Mouse (Mus musculus): Measurements from ENCODE around the gene Gpm6b. TPM values are rescaled to one million over a fixed set of nuclear protein-coding genes. Genes with fewer than 3 reads are reported as not detected.
A peak's percentile ranks its signal among the peaks of the same experiment; 100 is the strongest.

Gene Gpm6b
- total RNA-seq (2015; ENCODE audit: low replicate concordance), result 0.84 TPM in 1 of 2 replicates, not detected in the other
- 0.26 TPM in 1 of 2 replicates, not detected in the other for total RNA-seq (2017; ENCODE audit: low replicate concordance)

DNA sequence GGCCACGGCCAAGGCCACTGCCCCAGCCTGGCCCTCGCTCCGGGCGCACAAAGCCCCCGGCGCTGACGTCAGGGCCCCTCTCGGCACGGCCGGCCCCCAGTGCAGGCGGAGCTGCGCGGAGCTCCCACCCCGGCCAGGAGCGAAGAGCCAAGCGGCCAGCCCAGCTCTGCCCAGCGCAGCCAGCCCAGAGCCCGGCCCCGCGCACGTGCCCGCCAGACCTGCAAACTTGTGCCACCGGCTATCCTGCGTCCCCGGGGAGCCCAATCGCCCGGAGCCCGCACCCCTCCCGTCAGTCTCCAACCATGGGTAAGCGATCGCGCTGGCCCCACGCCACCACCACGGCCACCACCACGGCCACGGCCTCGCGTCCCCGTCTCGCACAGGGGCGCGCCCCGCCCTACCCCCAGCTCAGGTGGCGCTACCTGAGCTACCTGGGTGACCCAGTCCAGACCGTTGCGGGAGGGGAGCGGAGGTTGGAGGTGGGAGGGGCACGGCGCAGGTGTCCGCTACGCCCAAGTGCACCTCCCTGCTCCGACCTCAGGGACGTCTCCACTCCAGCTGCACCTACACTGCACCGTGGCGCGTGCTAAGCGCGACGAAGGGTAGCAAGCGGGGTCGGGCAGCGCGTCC is at the start of gene Gpm6b:
Gpm6b (plus strand) TSS at position 81 of the 630 bp plus-strand sequence.
- ATAC-seq (replicated peaks; ENCODE audit: low FRiP score, poor library complexity, severe bottlenecking), result no peak

- peak; percentile 76 for ATAC-seq (replicated peaks; ENCODE audit: low FRiP score, poor library complexity, severe bottlenecking)
These were observed 42.4 kb upstream of the Gpm6b start for GRCm38 (mm10) chrX:166196327-166196726.

DNA sequence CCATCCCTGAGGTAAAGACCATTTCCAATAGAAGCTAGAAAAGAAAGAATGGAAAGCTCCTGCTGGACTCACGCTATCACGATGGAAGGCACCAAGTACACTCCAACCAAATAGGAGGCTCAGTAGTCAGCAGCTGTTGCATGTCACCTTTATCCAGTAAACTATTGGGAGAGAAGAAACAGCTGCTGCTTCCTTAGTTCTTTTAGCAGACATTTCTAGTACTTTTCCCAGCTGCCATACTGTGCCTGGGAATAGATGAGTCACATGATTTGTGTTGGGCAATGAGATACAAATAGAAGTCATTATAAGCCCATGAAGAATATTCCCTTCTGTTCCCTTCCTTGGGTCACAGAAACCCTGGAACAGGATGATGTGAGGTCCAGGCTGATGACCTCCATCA is 40.4 kb upstream of the Gpm6b start:
- ATAC-seq (replicated peaks; ENCODE audit: low FRiP score, poor library complexity, severe bottlenecking), result no peak

DNA sequence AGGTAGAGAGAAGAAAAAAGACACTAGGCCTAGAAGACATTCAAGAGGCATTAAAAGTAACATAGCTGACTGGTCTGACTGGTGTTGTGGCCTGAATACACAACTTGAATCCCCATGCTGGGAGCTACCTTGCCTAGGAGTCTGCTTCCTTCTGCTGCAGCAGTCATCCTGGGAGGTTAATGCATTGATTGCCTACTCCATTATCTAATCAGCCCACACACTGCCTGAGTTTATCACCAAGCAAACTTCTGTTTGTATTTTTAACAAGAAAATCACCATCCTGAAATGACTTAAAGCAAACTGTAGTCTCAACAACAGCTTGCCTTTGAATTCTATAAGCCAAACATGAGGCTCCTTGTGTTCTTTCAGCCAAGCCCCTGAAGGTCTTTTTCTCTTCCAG is 38.9 kb upstream of the Gpm6b start:
- no peak for ATAC-seq (replicated peaks; ENCODE audit: low FRiP score, poor library complexity, severe bottlenecking)

- no peak for ATAC-seq (replicated peaks; ENCODE audit: low FRiP score, poor library complexity, severe bottlenecking)
These were observed 24.1 kb upstream of the Gpm6b start for GRCm38 (mm10) chrX:166214576-166214975.

- ATAC-seq (replicated peaks; ENCODE audit: low FRiP score, poor library complexity, severe bottlenecking), result no peak
These were observed 22.5 kb upstream of the Gpm6b start for GRCm38 (mm10) chrX:166216248-166216647.

GRCm38 (mm10) chrX:166216720-166217119 is 22.0 kb upstream of the Gpm6b start:
- no peak for ATAC-seq (replicated peaks; ENCODE audit: low FRiP score, poor library complexity, severe bottlenecking)

GRCm38 (mm10) chrX:166219331-166219730 is 19.4 kb upstream of the Gpm6b start:
- ATAC-seq (replicated peaks; ENCODE audit: low FRiP score, poor library complexity, severe bottlenecking), result no peak

DNA sequence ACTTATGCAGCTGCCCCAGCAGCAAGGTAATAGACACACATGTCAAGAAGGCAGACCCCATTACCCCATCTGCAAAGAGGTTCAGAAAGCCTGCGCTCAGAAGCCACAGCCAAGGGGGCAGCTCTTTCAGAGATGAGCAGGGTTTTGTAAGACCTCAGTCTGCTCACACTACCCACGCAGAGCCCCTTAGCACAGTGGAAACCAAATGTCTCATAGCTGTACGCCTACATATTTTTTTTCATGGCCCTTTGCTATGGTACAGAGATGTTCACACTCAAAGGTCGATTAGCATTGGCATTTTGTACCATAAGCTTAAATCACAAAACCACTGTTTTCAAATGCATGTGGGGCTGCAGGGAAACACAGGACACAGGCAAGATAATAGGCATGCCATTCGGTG is 11.9 kb upstream of the Gpm6b start:
- no peak for ATAC-seq (replicated peaks; ENCODE audit: low FRiP score, poor library complexity, severe bottlenecking)

DNA sequence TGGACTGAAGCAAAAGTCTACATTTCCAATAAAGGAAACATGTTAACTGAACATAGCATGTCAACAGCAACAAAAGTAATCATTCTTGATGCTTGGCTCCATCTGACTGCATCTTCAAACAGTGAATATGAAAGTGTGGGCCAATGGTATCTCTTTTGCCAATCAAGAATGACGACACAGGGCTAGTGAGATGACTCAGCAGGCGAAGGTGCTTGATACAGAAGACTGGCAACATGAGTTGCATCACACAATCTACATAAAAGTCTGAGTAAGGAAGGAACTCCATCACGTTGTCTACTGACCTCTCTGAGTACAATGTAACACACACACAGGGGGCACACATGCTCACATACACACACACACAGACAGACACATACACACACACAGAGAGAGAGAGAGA is 9.0 kb upstream of the Gpm6b start:
- no peak for ATAC-seq (replicated peaks; ENCODE audit: low FRiP score, poor library complexity, severe bottlenecking)

DNA sequence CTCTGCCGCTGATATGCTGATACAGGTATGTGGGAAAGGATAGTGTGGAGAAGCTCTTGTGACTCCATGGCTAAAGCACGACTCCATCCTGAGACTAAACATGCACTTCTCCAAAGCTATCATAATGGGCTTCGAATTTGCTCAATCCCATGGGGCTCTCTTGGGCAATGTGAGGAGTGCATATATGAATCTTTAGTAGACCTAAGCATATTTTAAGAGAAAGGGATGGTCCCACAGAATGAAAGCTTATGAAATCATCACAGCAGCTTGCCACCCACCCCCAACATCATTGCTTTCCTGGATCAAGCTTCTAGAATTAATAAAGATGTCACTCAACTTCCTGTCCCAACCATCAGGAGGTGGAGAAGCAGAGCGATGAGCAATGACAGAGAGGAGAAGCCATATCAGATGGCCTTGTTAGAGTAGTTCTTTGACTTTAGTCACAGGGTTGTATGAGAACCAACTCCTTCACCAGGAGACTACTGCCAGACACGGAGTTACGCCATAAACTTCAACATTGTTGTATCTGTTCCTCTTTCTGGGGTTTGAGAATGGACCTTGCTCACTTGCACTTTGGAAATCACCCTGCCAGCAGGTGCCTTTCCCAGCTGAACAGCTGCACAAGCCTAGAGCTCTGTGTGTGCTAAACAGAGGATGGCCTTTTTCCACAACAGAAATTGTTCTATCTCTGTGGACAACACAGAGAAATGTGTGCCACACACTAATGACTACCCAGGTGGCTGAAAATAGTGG is 8.0 kb upstream of the Gpm6b start:
- ATAC-seq (replicated peaks; ENCODE audit: low FRiP score, poor library complexity, severe bottlenecking), result no peak

DNA sequence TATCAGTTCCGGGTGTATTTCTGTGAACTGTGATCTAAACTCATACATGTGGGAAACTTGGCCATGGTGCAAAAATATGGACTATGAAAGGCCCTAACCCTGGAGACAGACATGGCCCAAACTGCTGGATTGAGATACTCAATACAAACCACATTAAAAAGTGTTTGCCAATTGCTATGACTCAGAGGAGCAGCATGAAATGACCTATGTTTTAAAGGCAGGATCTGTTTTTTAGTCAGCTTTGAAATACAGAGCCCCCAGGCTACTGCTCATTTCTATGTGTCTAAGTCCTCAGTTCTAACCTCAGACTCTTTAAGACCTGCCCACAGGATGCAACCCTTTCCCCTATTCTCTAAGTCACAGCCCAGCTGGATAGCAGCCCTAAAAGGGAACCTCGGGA is 2.6 kb upstream of the Gpm6b start:
- ATAC-seq (replicated peaks; ENCODE audit: low FRiP score, poor library complexity, severe bottlenecking), result no peak

GRCm38 (mm10) chrX:166239520-166239919 is 809 bp downstream of the Gpm6b start:
- ATAC-seq (replicated peaks; ENCODE audit: low FRiP score, poor library complexity, severe bottlenecking), result no peak

GRCm38 (mm10) chrX:166240751-166241150 is 2.0 kb downstream of the Gpm6b start:
- ATAC-seq (replicated peaks; ENCODE audit: low FRiP score, poor library complexity, severe bottlenecking), result no peak

DNA sequence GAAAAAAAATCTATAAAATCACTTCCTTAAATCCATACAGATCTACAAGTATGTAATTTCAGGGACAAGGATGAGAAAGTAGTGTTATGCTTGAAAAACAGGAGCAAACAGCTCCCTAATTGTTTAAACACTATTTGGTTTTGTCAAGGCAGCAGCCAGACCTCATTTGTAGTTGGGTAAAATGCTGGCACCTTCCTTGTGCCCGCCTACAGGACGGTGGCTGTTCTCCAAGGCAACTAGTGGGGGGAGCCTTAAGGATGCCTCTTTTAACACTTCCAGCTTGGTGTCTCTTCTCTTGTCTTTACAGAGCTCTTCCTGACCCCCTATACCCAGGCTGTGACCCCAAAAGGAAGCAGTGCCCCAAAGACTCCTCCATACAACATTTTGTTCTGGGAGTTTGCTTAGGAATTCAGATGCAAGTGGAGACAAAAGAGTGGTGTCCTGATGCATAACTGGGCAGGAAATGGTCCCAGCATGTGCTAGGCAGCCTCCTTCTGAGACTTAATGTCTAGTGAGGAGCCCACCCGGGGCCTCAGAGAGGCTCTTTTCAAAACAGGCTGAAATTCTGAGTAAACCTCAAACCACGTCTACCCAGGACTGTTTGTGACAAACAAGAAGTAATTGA is 4.7 kb downstream of the Gpm6b start:
- ATAC-seq (replicated peaks; ENCODE audit: low FRiP score, poor library complexity, severe bottlenecking), result no peak

GRCm38 (mm10) chrX:166271489-166271888 is 32.8 kb downstream of the Gpm6b start:
- no peak for ATAC-seq (replicated peaks; ENCODE audit: low FRiP score, poor library complexity, severe bottlenecking)

DNA sequence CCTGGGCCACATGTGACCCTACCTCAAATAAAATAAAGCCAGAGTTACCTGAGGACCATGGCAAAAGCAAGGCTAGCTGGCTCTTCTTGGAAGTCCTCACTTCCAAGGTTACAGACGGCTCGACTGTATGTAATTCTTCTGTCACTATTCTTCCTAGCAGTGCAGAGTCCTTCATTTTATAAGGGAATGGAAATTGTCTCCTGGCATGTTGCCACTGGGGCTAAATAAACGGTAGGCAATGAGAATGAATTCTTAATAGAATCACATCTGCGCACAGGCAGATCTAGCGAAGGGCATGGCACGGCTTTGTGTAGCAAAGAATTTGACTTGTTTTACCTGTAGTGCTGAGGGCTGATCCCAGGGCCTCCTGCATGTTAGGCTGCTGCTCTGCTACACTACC is 33.9 kb downstream of the Gpm6b start:
- no peak for ATAC-seq (replicated peaks; ENCODE audit: low FRiP score, poor library complexity, severe bottlenecking)

DNA sequence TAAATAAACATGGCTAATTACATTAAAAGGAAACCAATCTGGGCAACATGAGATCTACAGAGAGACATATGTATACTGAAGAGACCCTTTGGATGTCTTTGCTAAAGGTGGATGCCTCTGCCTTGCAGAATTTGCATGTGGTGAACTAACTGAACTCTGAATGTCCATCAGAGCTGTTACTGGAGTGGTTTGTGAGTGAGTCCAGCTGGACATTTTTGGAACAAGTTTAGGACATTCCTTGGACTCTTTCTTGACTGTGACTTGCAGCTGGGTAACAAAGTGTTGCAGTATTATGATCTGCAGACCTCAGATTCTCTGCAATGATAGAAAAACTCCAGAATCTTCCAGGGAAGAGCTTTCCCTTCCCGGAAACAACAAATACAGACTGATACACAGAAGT is 41.1 kb downstream of the Gpm6b start:
- ATAC-seq (replicated peaks; ENCODE audit: low FRiP score, poor library complexity, severe bottlenecking), result no peak

DNA sequence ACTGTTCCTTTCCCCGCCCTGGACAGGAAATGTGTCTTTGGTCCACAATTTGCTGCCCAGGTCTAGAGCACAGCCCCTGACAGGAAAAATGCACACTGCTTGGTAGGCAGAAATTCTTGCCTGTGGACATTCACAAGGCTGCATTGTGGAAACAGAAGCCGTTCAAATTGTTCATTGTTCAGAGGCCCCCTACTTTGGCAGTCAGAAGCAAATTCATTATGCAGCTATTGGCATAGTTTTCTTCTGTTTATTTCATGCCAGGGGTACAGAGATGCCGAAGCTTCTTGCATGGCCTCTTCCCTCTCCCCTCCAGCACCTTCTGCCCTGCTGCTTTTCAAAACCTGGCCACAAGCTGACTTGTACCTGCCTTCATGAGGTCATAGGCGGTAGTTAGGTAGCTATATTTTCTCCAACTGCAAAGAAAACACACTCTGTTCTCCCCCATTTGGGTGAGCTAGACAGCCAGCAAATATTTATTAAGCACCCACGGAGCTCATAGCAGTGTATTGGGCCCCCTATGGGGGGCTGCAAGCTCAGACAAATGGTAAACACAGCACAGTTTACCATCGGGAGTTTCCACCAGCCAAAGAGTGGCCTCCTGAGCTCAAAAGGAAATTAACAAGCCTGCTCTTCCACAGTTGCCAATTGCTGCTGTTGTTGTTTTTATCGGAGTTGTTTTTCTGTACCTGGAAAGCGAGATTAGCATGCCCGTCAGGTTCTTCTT is 48.2 kb downstream of the Gpm6b start:
- ATAC-seq (replicated peaks; ENCODE audit: low FRiP score, poor library complexity, severe bottlenecking), result no peak

DNA sequence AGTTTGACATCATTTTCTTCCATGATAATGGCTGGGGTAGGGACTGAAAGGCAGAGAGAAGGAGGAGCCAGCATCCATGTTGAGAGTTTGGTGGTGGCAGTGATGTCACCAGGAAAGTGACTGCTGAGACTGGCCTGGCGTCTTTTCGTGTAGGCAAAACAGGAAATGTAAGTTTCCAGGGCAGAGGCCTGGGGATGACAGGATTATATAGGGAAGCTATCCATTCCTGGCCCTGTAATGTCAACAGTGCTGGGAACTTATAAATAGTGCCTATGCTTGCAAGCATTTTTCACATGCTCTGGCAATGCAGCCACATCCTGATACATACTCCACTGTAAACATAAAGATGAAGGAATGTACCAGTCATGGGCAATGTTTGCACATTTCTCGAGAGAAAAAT is 52.6 kb downstream of the Gpm6b start:
- ATAC-seq (replicated peaks; ENCODE audit: low FRiP score, poor library complexity, severe bottlenecking), result no peak

Data from erythroid progenitor cell, adult 5-6 weeks (primary cell).